Mouse (Mus musculus): ENCODE data around the gene Lpar3. TPM values are rescaled to one million over a fixed set of nuclear protein-coding genes. Genes with fewer than 3 reads are reported as not detected.

The Lpar3 gene
- total and polyA plus RNA-seq, 2 experiments from 2014 or later: 0.31 to 0.66 TPM

- no peaks in the 10 kb centered on the region for H3K9me3 ChIP-seq (ENCODE audit: low read length)
- TF ChIP-seq CTCF (IDR thresholded peaks at IDR 0.05): no peak
- no peak for DNase-seq (ENCODE audit: low spot score)
- H3K4me3 ChIP-seq (ENCODE audit: low read depth, low read length): no peak overlapping the region
- H3K9ac ChIP-seq (replicated peaks; ENCODE audit: low read length, poor library complexity, severe bottlenecking): no peak overlapping the region
- H3K27me3 ChIP-seq (ENCODE audit: insufficient read depth, low read length): no peaks in the 10 kb centered on the region
- H3K4me1 ChIP-seq (ENCODE audit: insufficient read depth, low read length): no peaks in the 10 kb centered on the region
- H3K36me3 ChIP-seq (ENCODE audit: insufficient read depth, low read length): no peaks in the 10 kb centered on the region
- H3K27ac ChIP-seq (ENCODE audit: low read depth, low read length): no peak overlapping the region
- 32% methylated on average over 3 of the region's 3 CpGs for WGBS
- ATAC-seq (ENCODE audit: low FRiP score): no peak
- no peak overlapping the region for H3K4me2 ChIP-seq (ENCODE audit: low read depth, low read length, poor library complexity, severe bottlenecking)
Measured at GRCm38 (mm10) chr3:146253736-146254320, 33.1 kb downstream of the Lpar3 start.

- 89% methylated on average over 5 of the region's 5 CpGs for WGBS
- Histone ChIP-seq H3K4me3 (ENCODE audit: low read depth, low read length) (no peak overlapping the region), H3K27ac (ENCODE audit: low read depth, low read length) (no peak overlapping the region), H3K4me2 (ENCODE audit: low read depth, low read length, poor library complexity, severe bottlenecking) (no peak overlapping the region), H3K27me3 (ENCODE audit: insufficient read depth, low read length) (no peaks in the 10 kb centered on the region), H3K36me3 (ENCODE audit: insufficient read depth, low read length) (no peaks in the 10 kb centered on the region), H3K4me1 (ENCODE audit: insufficient read depth, low read length) (no peaks in the 10 kb centered on the region), H3K9ac (replicated peaks; ENCODE audit: low read length, poor library complexity, severe bottlenecking) (no peak overlapping the region), H3K9me3 (ENCODE audit: low read length) (no peaks in the 10 kb centered on the region)
- no peak for DNase-seq (ENCODE audit: low spot score)
- no peak for ATAC-seq (ENCODE audit: low FRiP score)
- TF ChIP-seq CTCF (IDR thresholded peaks at IDR 0.05): no peak
Measured at GRCm38 (mm10) chr3:146255123-146255522, 34.4 kb downstream of the Lpar3 start.

- Histone ChIP-seq H3K27me3 (ENCODE audit: insufficient read depth, low read length) (no peaks in the 10 kb centered on the region), H3K4me3 (ENCODE audit: low read depth, low read length) (no peak overlapping the region), H3K9me3 (ENCODE audit: low read length) (no peaks in the 10 kb centered on the region), H3K9ac (replicated peaks; ENCODE audit: low read length, poor library complexity, severe bottlenecking) (no peak overlapping the region), H3K27ac (ENCODE audit: low read depth, low read length) (no peak overlapping the region), H3K4me1 (ENCODE audit: insufficient read depth, low read length) (no peaks in the 10 kb centered on the region), H3K36me3 (ENCODE audit: insufficient read depth, low read length) (no peaks in the 10 kb centered on the region), H3K4me2 (ENCODE audit: low read depth, low read length, poor library complexity, severe bottlenecking) (no peak overlapping the region)
- ATAC-seq (ENCODE audit: low FRiP score) (no peak), DNase-seq (ENCODE audit: low spot score) (no peak)
- no peak for TF ChIP-seq CTCF (IDR thresholded peaks at IDR 0.05)
- 62% methylated on average over 10 of the region's 10 CpGs for WGBS
Measured at GRCm38 (mm10) chr3:146257483-146258122, 36.8 kb downstream of the Lpar3 start.

DNA sequence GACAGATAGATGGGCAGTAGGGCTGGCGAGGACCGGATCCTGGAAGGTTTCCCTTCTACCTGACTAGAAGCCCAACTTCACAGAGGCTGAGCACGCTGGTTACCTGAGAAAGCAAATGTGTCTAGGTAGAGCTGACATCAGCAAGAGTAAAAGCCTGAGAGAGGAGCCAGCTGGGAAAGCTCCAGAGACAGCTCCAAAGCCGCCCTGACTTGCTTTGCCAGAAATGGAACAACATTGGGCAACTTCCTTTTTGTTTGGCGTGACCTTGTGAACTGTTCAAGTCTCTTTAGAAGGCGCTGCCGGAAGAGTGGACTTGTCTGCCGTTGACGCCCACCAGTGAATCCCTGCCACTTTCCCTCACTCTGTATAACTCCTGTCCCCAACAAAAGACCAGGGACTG lies 39.4 kb downstream of the Lpar3 start:
- 83% methylated on average over 9 of the region's 9 CpGs for WGBS
- Histone ChIP-seq H3K4me1 (ENCODE audit: insufficient read depth, low read length) (no peaks in the 10 kb centered on the region), H3K36me3 (ENCODE audit: insufficient read depth, low read length) (no peaks in the 10 kb centered on the region), H3K4me3 (ENCODE audit: low read depth, low read length) (no peak overlapping the region), H3K9ac (replicated peaks; ENCODE audit: low read length, poor library complexity, severe bottlenecking) (no peak overlapping the region), H3K4me2 (ENCODE audit: low read depth, low read length, poor library complexity, severe bottlenecking) (no peak overlapping the region), H3K9me3 (ENCODE audit: low read length) (no peaks in the 10 kb centered on the region), H3K27me3 (ENCODE audit: insufficient read depth, low read length) (no peaks in the 10 kb centered on the region), H3K27ac (ENCODE audit: low read depth, low read length) (no peak overlapping the region)
- ATAC-seq (ENCODE audit: low FRiP score) (no peak), DNase-seq (ENCODE audit: low spot score) (no peak)
- no peak for TF ChIP-seq CTCF (IDR thresholded peaks at IDR 0.05)

GRCm38 (mm10) chr3:146260845-146261244 lies 40.1 kb downstream of the Lpar3 start:
- 92% methylated on average over 11 of the region's 11 CpGs for WGBS
- no peak overlapping the region for H3K4me2 ChIP-seq (ENCODE audit: low read depth, low read length, poor library complexity, severe bottlenecking)
- no peaks in the 10 kb centered on the region for H3K36me3 ChIP-seq (ENCODE audit: insufficient read depth, low read length)
- H3K4me3 ChIP-seq (ENCODE audit: low read depth, low read length): no peak overlapping the region
- no peak overlapping the region for H3K27ac ChIP-seq (ENCODE audit: low read depth, low read length)
- no peaks in the 10 kb centered on the region for H3K27me3 ChIP-seq (ENCODE audit: insufficient read depth, low read length)
- DNase-seq (ENCODE audit: low spot score) (no peak), ATAC-seq (ENCODE audit: low FRiP score) (no peak)
- no peaks in the 10 kb centered on the region for H3K9me3 ChIP-seq (ENCODE audit: low read length)
- no peak overlapping the region for H3K9ac ChIP-seq (replicated peaks; ENCODE audit: low read length, poor library complexity, severe bottlenecking)
- no peaks in the 10 kb centered on the region for H3K4me1 ChIP-seq (ENCODE audit: insufficient read depth, low read length)
- TF ChIP-seq CTCF (IDR thresholded peaks at IDR 0.05): no peak

GRCm38 (mm10) chr3:146262536-146262935 lies 41.8 kb downstream of the Lpar3 start:
- DNase-seq (ENCODE audit: low spot score) (no peak), ATAC-seq (ENCODE audit: low FRiP score) (no peak)
- Histone ChIP-seq H3K27ac (ENCODE audit: low read depth, low read length) (no peak overlapping the region), H3K4me1 (ENCODE audit: insufficient read depth, low read length) (no peaks in the 10 kb centered on the region), H3K36me3 (ENCODE audit: insufficient read depth, low read length) (no peaks in the 10 kb centered on the region), H3K9ac (replicated peaks; ENCODE audit: low read length, poor library complexity, severe bottlenecking) (no peak overlapping the region), H3K9me3 (ENCODE audit: low read length) (no peaks in the 10 kb centered on the region), H3K4me2 (ENCODE audit: low read depth, low read length, poor library complexity, severe bottlenecking) (no peak overlapping the region), H3K27me3 (ENCODE audit: insufficient read depth, low read length) (no peaks in the 10 kb centered on the region), H3K4me3 (ENCODE audit: low read depth, low read length) (no peak overlapping the region)
- 61% methylated on average over 1 of the region's 1 CpGs for WGBS
- no peak for TF ChIP-seq CTCF (IDR thresholded peaks at IDR 0.05)

All from midbrain, postnatal 0 days (tissue).